Mouse (Mus musculus) natural killer cell, adult 2 months (primary cell): Measurements from ENCODE around the gene Sult2a4.
"Not testable (repeated sequence)": the region's sequence is repeated elsewhere in the genome, so short reads cannot be mapped to it uniquely, and the experiment has no call there.

Source experiments
- DNase-seq, 2 experiments: peaks; one replicate each; pipeline ENCODE4 v3.0.0; 2022; ENCODE audit warnings: low spot score in 2 of 2

Gene Sult2a4

DNA sequence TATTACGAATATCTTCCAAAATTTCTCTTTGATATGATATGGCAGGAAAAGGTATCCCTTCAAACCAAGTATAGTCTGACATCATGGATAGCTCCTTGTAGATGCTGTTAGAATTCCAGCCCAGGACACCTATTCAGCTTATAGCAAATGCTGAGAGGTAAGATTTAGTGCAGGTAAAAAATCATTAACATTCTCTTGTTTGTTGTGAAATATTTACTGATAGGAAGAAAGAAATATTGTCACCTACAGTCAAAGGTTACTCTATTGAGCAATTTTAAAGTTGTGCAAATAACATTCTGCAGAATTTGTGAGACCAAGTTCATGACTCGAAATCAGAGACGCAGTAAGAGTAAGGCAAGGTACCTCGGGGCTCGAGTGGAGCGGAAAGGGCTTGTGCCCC lies at the start of gene Sult2a4:
Gene Sult2a4 (minus strand): TSS at position 101 of the 400 bp plus-strand sequence.
- not testable (repeated sequence) for DNase-seq

DNA sequence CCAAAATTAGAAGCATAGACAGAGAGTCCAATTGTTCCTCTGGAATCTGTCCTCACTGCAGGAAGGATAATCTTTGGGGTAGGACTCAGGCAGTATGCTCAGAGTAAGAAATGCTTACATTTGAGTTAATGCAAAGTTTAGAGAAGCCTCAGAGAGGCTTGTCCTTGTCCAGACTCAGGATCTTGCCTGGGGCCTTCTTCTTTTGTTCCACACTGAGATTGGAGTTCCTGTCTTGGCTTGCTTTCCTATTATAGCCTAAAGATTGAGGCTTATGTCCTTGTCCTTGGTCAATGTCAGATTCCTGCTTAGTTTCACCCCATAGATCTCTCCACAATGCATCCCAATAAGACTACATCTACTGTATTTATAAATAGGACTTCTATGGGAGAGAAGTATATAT lies 41.4 kb upstream of the Sult2a4 start:
- DNase-seq: not testable (repeated sequence)

GRCm38 (mm10) chr7:14013083-14013482 lies 23.7 kb upstream of the Sult2a4 start:
- no peak for DNase-seq

- not testable (repeated sequence) for DNase-seq
These were observed 21.3 kb upstream of the Sult2a4 start for GRCm38 (mm10) chr7:14010686-14011085.
